Mouse (Mus musculus) small intestine, adult 2 months (tissue): ENCODE data around the gene Arhgap30.

Experiments used
- CTCF ChIP-seq: fragments of 200-500 bp; IDR thresholded peaks from 2 replicates; pipeline ENCODE4 v1.5.1; 2012; ENCODE audit warnings: low read depth, mild to moderate bottlenecking, control low read depth, inconsistent platforms, low read length, moderate library complexity, mixed read lengths; ENCODE audit not compliant: insufficient replicate concordance, insufficient read length; ENCODE audit errors: extremely low read depth
- POLR2A ChIP-seq: fragments of 200-500 bp; IDR thresholded peaks from 2 replicates; pipeline ENCODE4 v1.6.1; 2012; ENCODE audit warnings: low read depth, mild to moderate bottlenecking, control low read depth, inconsistent platforms, low read length, moderate library complexity

GRCm38 (mm10) chr1:171446854-171447253 is 58.1 kb downstream of the Arhgap30 start:
- TF ChIP-seq POLR2A (no peak), CTCF (no peak)
